Mouse (Mus musculus) gastrocnemius, adult 2 months (tissue): ENCODE results near the gene Lmcd1. TPM values are rescaled to one million over a fixed set of nuclear protein-coding genes. Genes with fewer than 3 reads are reported as not detected.
A peak's percentile ranks its signal among the peaks of the same experiment; 100 is the strongest.

ENCODE experiments used
- DNase-seq: peaks from one replicate; pipeline ENCODE4 v3.0.0; 2022
- H3K27ac ChIP-seq: fragments of 200-600 bp; 2 replicates; pipeline ENCODE4 v1.8.1; 2022; ENCODE audit warnings: mild to moderate bottlenecking
- H3K4me3 ChIP-seq: fragments of 200-600 bp; 2 replicates; pipeline ENCODE4 v1.8.1; 2022; ENCODE audit warnings: mild to moderate bottlenecking, moderate library complexity
- CTCF ChIP-seq: fragments of 200-600 bp; IDR thresholded peaks from 2 replicates; pipeline ENCODE4 v1.8.1; 2022; ENCODE audit warnings: antibody characterized with exemption, mild to moderate bottlenecking, moderate library complexity
- intact Hi-C: fragments of 180-260 bp; cut with DNase I; formaldehyde crosslinking; loops from one replicate; pipeline ENCODE4 v1.15.1; 2025
- total RNA-seq, 2 experiments: library from RNA; stranded (reverse); gene quantifications; 2 replicates each; pipeline ENCODE4 v1.2.3; 2021

Lmcd1 gene
- total RNA-seq, 2 experiments from 2014 or later = 70.8 to 175 TPM

GRCm38 (mm10) chr6:112333930-112334329, 60.4 kb downstream of the Lmcd1 start:
- no peak for TF ChIP-seq CTCF
- intact Hi-C loops = no loop called here
- no peak overlapping the region for H3K27ac ChIP-seq
- H3K4me3 ChIP-seq = no peak overlapping the region
- DNase-seq = no peak

GRCm38 (mm10) chr6:112337667-112338066, 64.1 kb downstream of the Lmcd1 start:
- no peak for TF ChIP-seq CTCF
- DNase-seq = no peak
- Histone ChIP-seq H3K27ac (no peak overlapping the region), H3K4me3 (no peak overlapping the region)
- intact Hi-C loops = no loop called here

- TF ChIP-seq CTCF = no peak
These were observed 65.5 kb downstream of the Lmcd1 start for GRCm38 (mm10) chr6:112339016-112339415.

GRCm38 (mm10) chr6:112350452-112350851, 76.9 kb downstream of the Lmcd1 start:
- TF ChIP-seq CTCF = no peak
- intact Hi-C loops = no loop called here
- peak; percentile 36 for DNase-seq
- Histone ChIP-seq H3K27ac (peak overlapping the region; percentile 73), H3K4me3 (no peak overlapping the region)

More at GRCm38 (mm10) chr6:112339016-112339415, 65.5 kb downstream of the Lmcd1 start:
- H3K27ac ChIP-seq = no peak overlapping the region
- intact Hi-C loops = no loop called here
- H3K4me3 ChIP-seq = no peak overlapping the region
- no peak for DNase-seq

GRCm38 (mm10) chr6:112359341-112359740, 85.8 kb downstream of the Lmcd1 start:
- no peak for TF ChIP-seq CTCF
- no peak for DNase-seq
- Histone ChIP-seq H3K27ac (no peak overlapping the region), H3K4me3 (no peak overlapping the region)
- intact Hi-C loops = loop anchor here (5.0 kb wide), 1 partner anchor 87 kb away; the partner anchor contains the start of gene Lmcd1

- no peak overlapping the region for H3K4me3 ChIP-seq
- no peak for DNase-seq
- intact Hi-C loops = no loop called here
- H3K27ac ChIP-seq = no peak overlapping the region
- TF ChIP-seq CTCF = no peak
These were observed 87.1 kb downstream of the Lmcd1 start for GRCm38 (mm10) chr6:112360676-112361075.

- peak; percentile 79 for DNase-seq
- H3K4me3 ChIP-seq = no peak overlapping the region
- peak; percentile 91 for TF ChIP-seq CTCF
- H3K27ac ChIP-seq = no peak overlapping the region
- intact Hi-C loops = loop anchor here (1.0 kb wide), 1 partner anchor 155 kb away; no protein-coding TSS in a partner anchor
These were observed 88.9 kb downstream of the Lmcd1 start for GRCm38 (mm10) chr6:112362349-112362958.

GRCm38 (mm10) chr6:112364581-112364980, 91.0 kb downstream of the Lmcd1 start:
- intact Hi-C loops = loop anchor here (2.0 kb wide), 1 partner anchor 120 kb away; no protein-coding TSS in a partner anchor
- H3K27ac ChIP-seq = no peak overlapping the region
- H3K4me3 ChIP-seq = no peak overlapping the region
- peak; percentile 70 for TF ChIP-seq CTCF
- no peak for DNase-seq

GRCm38 (mm10) chr6:112365294-112365693, 91.7 kb downstream of the Lmcd1 start:
- no peak for DNase-seq
- intact Hi-C loops = loop anchor here (2.0 kb wide), 1 partner anchor 120 kb away; no protein-coding TSS in a partner anchor
- Histone ChIP-seq H3K4me3 (no peak overlapping the region), H3K27ac (no peak overlapping the region)
- no peak for TF ChIP-seq CTCF

- TF ChIP-seq CTCF = peak; percentile 83
These were observed 100.5 kb downstream of the Lmcd1 start for GRCm38 (mm10) chr6:112373886-112374585.

GRCm38 (mm10) chr6:112375661-112376392, 102.3 kb downstream of the Lmcd1 start:
- Histone ChIP-seq H3K27ac (no peak overlapping the region), H3K4me3 (no peak overlapping the region)
- no peak for DNase-seq
- no peak for TF ChIP-seq CTCF
- intact Hi-C loops = no loop called here

More at GRCm38 (mm10) chr6:112373886-112374585, 100.5 kb downstream of the Lmcd1 start:
- no peak for DNase-seq
- intact Hi-C loops = no loop called here
- Histone ChIP-seq H3K4me3 (no peak overlapping the region), H3K27ac (no peak overlapping the region)

GRCm38 (mm10) chr6:112379054-112379453, 105.5 kb downstream of the Lmcd1 start:
- TF ChIP-seq CTCF = no peak
- intact Hi-C loops = no loop called here
- Histone ChIP-seq H3K27ac (no peak overlapping the region), H3K4me3 (no peak overlapping the region)
- peak; percentile 10 for DNase-seq

Other genes starting within 250 kb of the Lmcd1 start
- gene Ssu2, start 114.3 kb downstream of the Lmcd1 start, total RNA-seq = under 1 TPM; 0.64 to 0.75 TPM
- gene Cav3, start 185.7 kb downstream of the Lmcd1 start, total RNA-seq = 10 to 100 TPM; 65.6 to 68.2 TPM
- under 1 TPM; 0.05 to 0.25 TPM for gene Oxtr, start 216.2 kb downstream of the Lmcd1 start, total RNA-seq